Mouse (Mus musculus): ENCODE results near the gene Tnnt1.

GRCm38 (mm10) chr7:4546591-4547131 lies 30.5 kb upstream of the Tnnt1 start:
- TF ChIP-seq CTCF (IDR thresholded peaks at IDR 0.05; ENCODE audit: low read depth) (no peak), EP300 (IDR thresholded peaks at IDR 0.05; ENCODE audit: low read depth) (no peak)

All from heart, postnatal 0 days (tissue).